Mouse (Mus musculus) hindbrain, embryonic 16.5 days (tissue): ENCODE data around the gene Limd1. TPM values are rescaled to one million over a fixed set of nuclear protein-coding genes. Genes with fewer than 3 reads are reported as not detected.

ENCODE experiments used
- polyA plus RNA-seq: library from polyadenylated mRNA; unstranded; fragments of >200 nt; fragmentation: Nextera tagmentation; extraction: Ambion mirVana; gene quantifications from 2 replicates; pipeline ENCODE4 v1.2.1, GENCODE M21; 2015

Limd1 gene
- polyA plus RNA-seq, 1 experiment from 2014 or later = 12.2 TPM

Other genes starting within 250 kb of the Limd1 start
- gene Tmem158, start 217.9 kb upstream of the Limd1 start, polyA plus RNA-seq = 25.3 and 32.3 TPM in 2 replicates
- gene Lars2, start 111.8 kb upstream of the Limd1 start, polyA plus RNA-seq = 557 and 610 TPM in 2 replicates
- 57.8 and 58.5 TPM in 2 replicates for gene Sacm1l, start 51.1 kb downstream of the Limd1 start, polyA plus RNA-seq
- gene Slc6a20b, start 153.9 kb downstream of the Limd1 start, polyA plus RNA-seq = 0.35 and 0.39 TPM in 2 replicates
- gene Ccr9, start 199.7 kb downstream of the Limd1 start, polyA plus RNA-seq = 0.44 and 0.46 TPM in 2 replicates
- gene Slc6a20a, start 200.2 kb downstream of the Limd1 start, polyA plus RNA-seq = 16.4 and 18.7 TPM in 2 replicates
- 42.6 and 45.2 TPM in 2 replicates for gene Lztfl1, start 239.0 kb downstream of the Limd1 start, polyA plus RNA-seq